8 mouse cellular contexts compared by ENCODE assay signal in genomic region chr11:102285095-102285834, GRCm38 (mm10). TPM values are rescaled to one million over a fixed set of nuclear protein-coding genes. Genes with fewer than 3 reads are reported as not detected.
A peak's percentile ranks its signal among the peaks of the same experiment; 100 is the strongest.
DNase-seq lines count a peak whose midpoint lies in the region; ATAC-seq and TF ChIP-seq lines count a peak whose summit lies in the region.

No protein-coding gene starts in this region.

- peak; percentile 57; the same call in 1 of the 2 replicates for ATAC-seq in heart, embryonic 13.5 days (ENCODE audit: extremely low read depth, insufficient number of reproducible peaks, low FRiP score, low TSS enrichment)
- peak; percentile 75 for ATAC-seq in erythroblast, adult 5-6 weeks (replicated peaks; ENCODE audit: low FRiP score, poor library complexity, severe bottlenecking)
- peak; percentile 76 for ATAC-seq in neural tube, embryonic 13.5 days (ENCODE audit: low read depth)

- no peak for TF ChIP-seq EP300 in ES-Bruce4 (IDR thresholded peaks at IDR 0.05; ENCODE audit: insufficient read depth, low read depth, low read length)

- intact Hi-C loops in heart, postnatal 10 days (cut with DNase I), result no loop called here

- H3K36me3 ChIP-seq in heart, embryonic 13.5 days, result peaks cover 33% of the 10 kb centered on the region
- peaks cover 9% of the 10 kb centered on the region; the same call in 1 of the 2 replicates for H3K36me3 ChIP-seq in ES-Bruce4 (ENCODE audit: control insufficient read depth, insufficient read depth, low read length, poor library complexity, severe bottlenecking)
- H3K36me3 ChIP-seq in limb, embryonic 10.5 days, result peaks cover 37% of the 10 kb centered on the region
- peaks cover 32% of the 10 kb centered on the region for H3K36me3 ChIP-seq in neural tube, embryonic 13.5 days

- peak overlapping the region; percentile 83 for H3K4me3 ChIP-seq in heart, embryonic 13.5 days
- peak overlapping the region; percentile 92 for H3K4me3 ChIP-seq in ES-Bruce4 (ENCODE audit: low read depth, low read length)
- H3K4me3 ChIP-seq in limb, embryonic 10.5 days, result peak overlapping the region; percentile 91
- H3K4me3 ChIP-seq in neural tube, embryonic 13.5 days, result peak overlapping the region; percentile 62

- H3K4me2 ChIP-seq in heart, embryonic 13.5 days, result peak overlapping the region; percentile 77
- peak overlapping the region; percentile 69 for H3K4me2 ChIP-seq in neural tube, embryonic 13.5 days

- H3K4me1 ChIP-seq in heart, embryonic 13.5 days, result peaks cover 13% of the 10 kb centered on the region
- no peaks in the 10 kb centered on the region for H3K4me1 ChIP-seq in ES-Bruce4 (ENCODE audit: control insufficient read depth, insufficient read depth, low read length)
- H3K4me1 ChIP-seq in limb, embryonic 10.5 days, result peaks cover 17% of the 10 kb centered on the region
- H3K4me1 ChIP-seq in neural tube, embryonic 13.5 days (replicated peaks), result peaks cover 20% of the 10 kb centered on the region

- peak overlapping the region; percentile 94 for H3K9ac ChIP-seq in heart, embryonic 13.5 days
- peak overlapping the region; percentile 75 for H3K9ac ChIP-seq in ES-Bruce4 (ENCODE audit: low read depth, poor library complexity, severe bottlenecking)
- peak overlapping the region; percentile 83 for H3K9ac ChIP-seq in neural tube, embryonic 13.5 days

- H3K27ac ChIP-seq in heart, embryonic 13.5 days (replicated peaks), result peak overlapping the region; percentile 80
- H3K27ac ChIP-seq in ES-Bruce4 (ENCODE audit: insufficient read depth, low read length), result peak overlapping the region; percentile 41; the same call in 1 of the 2 replicates
- peak overlapping the region; percentile 87 for H3K27ac ChIP-seq in limb, embryonic 10.5 days
- H3K27ac ChIP-seq in neural tube, embryonic 13.5 days (replicated peaks), result peak overlapping the region; percentile 83

- no peaks in the 10 kb centered on the region for H3K27me3 ChIP-seq in heart, embryonic 13.5 days (replicated peaks)
- H3K27me3 ChIP-seq in ES-Bruce4 (ENCODE audit: control insufficient read depth, insufficient read depth, low read length, poor library complexity, severe bottlenecking), result no peaks in the 10 kb centered on the region
- no peaks in the 10 kb centered on the region for H3K27me3 ChIP-seq in limb, embryonic 10.5 days (ENCODE audit: low read depth, poor library complexity, severe bottlenecking)
- no peaks in the 10 kb centered on the region for H3K27me3 ChIP-seq in neural tube, embryonic 13.5 days

- DNase-seq in heart, postnatal 10 days, result no peak
- no peak for DNase-seq in limb, embryonic 10.5 days (ENCODE audit: low spot score)
- no peak for DNase-seq in layer of hippocampus, postnatal 10 days (ENCODE audit: low spot score in 2 of 2)
- no peak for DNase-seq in cerebellum, adult 9-10 months

- no peak for TF ChIP-seq POLR2A in ES-Bruce4 (IDR thresholded peaks at IDR 0.05; ENCODE audit: insufficient read depth, low read length)

- no peak for TF ChIP-seq CTCF in ES-Bruce4 (IDR thresholded peaks at IDR 0.05; ENCODE audit: low read depth, low read length)

- 4% methylated on average over 31 of the region's 31 CpGs for WGBS in heart, embryonic 13.5 days
- 6% methylated on average over 31 of the region's 31 CpGs for WGBS in limb, embryonic 10.5 days
- 4% methylated on average over 31 of the region's 31 CpGs for WGBS in neural tube, embryonic 13.5 days

- H3K9me3 ChIP-seq in heart, embryonic 13.5 days, result no peaks in the 10 kb centered on the region
- H3K9me3 ChIP-seq in ES-Bruce4 (replicated peaks; ENCODE audit: control insufficient read depth, insufficient read depth, low read length, poor library complexity, severe bottlenecking), result no peaks in the 10 kb centered on the region
- no peaks in the 10 kb centered on the region for H3K9me3 ChIP-seq in limb, embryonic 10.5 days (replicated peaks)
- H3K9me3 ChIP-seq in neural tube, embryonic 13.5 days, result no peaks in the 10 kb centered on the region

RNA-seq across cellular contexts. Expression of gene Tmub2, which starts 0.5 kb away (rescaled TPM):
- 36.8 and 41.2 TPM in 2 replicates for polyA plus RNA-seq in heart, embryonic 13.5 days (2015; fragmentation: Nextera tagmentation; extraction: Ambion mirVana)
- total RNA-seq in heart, postnatal 10 days (2021), result 10 to 100 TPM; 29.0 to 31.1 TPM
- polyA plus RNA-seq in ES-Bruce4 (2011; ENCODE audit: insufficient read depth, insufficient read length, low read depth, missing spikeins), result 19.7 and 20.0 TPM in 2 replicates
- 15.9 and 17.1 TPM in 2 replicates for total RNA-seq in erythroblast, adult 5-6 weeks (2015; ENCODE audit: low replicate concordance)
- total RNA-seq in erythroblast, adult 5-6 weeks (2017; ENCODE audit: low replicate concordance), result 17.0 and 28.0 TPM in 2 replicates
- 37.3 and 44.0 TPM in 2 replicates for polyA plus RNA-seq in limb, embryonic 10.5 days (2016; fragmentation: Nextera tagmentation; extraction: Ambion mirVana)
- polyA plus RNA-seq in neural tube, embryonic 13.5 days (2015; fragmentation: Nextera tagmentation; extraction: Ambion mirVana), result 79.6 and 81.4 TPM in 2 replicates
- 10 to 100 TPM; 55.2 to 60.4 TPM for total RNA-seq in layer of hippocampus, postnatal 10 days (2021)

RNA-seq across cellular contexts. Expression of gene Atxn7l3, which starts 11.2 kb away (rescaled TPM):
- polyA plus RNA-seq in heart, embryonic 13.5 days (2015; fragmentation: Nextera tagmentation; extraction: Ambion mirVana), result 8.5 and 9.2 TPM in 2 replicates
- 10 to 100 TPM; 34.1 to 38.3 TPM for total RNA-seq in heart, postnatal 10 days (2021)
- 44.3 and 50.3 TPM in 2 replicates for polyA plus RNA-seq in ES-Bruce4 (2011; ENCODE audit: insufficient read depth, insufficient read length, low read depth, missing spikeins)
- total RNA-seq in erythroblast, adult 5-6 weeks (2015; ENCODE audit: low replicate concordance), result 6.3 and 10.4 TPM in 2 replicates
- total RNA-seq in erythroblast, adult 5-6 weeks (2017; ENCODE audit: low replicate concordance), result 5.7 and 9.3 TPM in 2 replicates
- 16.6 and 20.1 TPM in 2 replicates for polyA plus RNA-seq in limb, embryonic 10.5 days (2016; fragmentation: Nextera tagmentation; extraction: Ambion mirVana)
- 26.7 and 30.6 TPM in 2 replicates for polyA plus RNA-seq in neural tube, embryonic 13.5 days (2015; fragmentation: Nextera tagmentation; extraction: Ambion mirVana)
- 100 to 1,000 TPM; 146 to 150 TPM for total RNA-seq in layer of hippocampus, postnatal 10 days (2021)

RNA-seq across cellular contexts. Expression of gene Asb16, which starts 16.7 kb away (rescaled TPM):
- 0.09 TPM in 1 of 2 replicates, not detected in the other for polyA plus RNA-seq in heart, embryonic 13.5 days (2015; fragmentation: Nextera tagmentation; extraction: Ambion mirVana)
- total RNA-seq in heart, postnatal 10 days (2021), result under 1 TPM; 0.52 to 0.69 TPM
- polyA plus RNA-seq in ES-Bruce4 (2011; ENCODE audit: insufficient read depth, insufficient read length, low read depth, missing spikeins), result 0.70 and 2.3 TPM in 2 replicates
- not detected in 2 replicates for total RNA-seq in erythroblast, adult 5-6 weeks (2015; ENCODE audit: low replicate concordance)
- not detected in 2 replicates for total RNA-seq in erythroblast, adult 5-6 weeks (2017; ENCODE audit: low replicate concordance)
- 0.06 and 0.08 TPM in 2 replicates for polyA plus RNA-seq in limb, embryonic 10.5 days (2016; fragmentation: Nextera tagmentation; extraction: Ambion mirVana)
- polyA plus RNA-seq in neural tube, embryonic 13.5 days (2015; fragmentation: Nextera tagmentation; extraction: Ambion mirVana), result not detected in 2 replicates
- total RNA-seq in layer of hippocampus, postnatal 10 days (2021), result under 1 TPM; 0.64 to 0.76 TPM

RNA-seq across cellular contexts. Expression of gene Ubtf, which starts 34.3 kb away (rescaled TPM):
- polyA plus RNA-seq in heart, embryonic 13.5 days (2015; fragmentation: Nextera tagmentation; extraction: Ambion mirVana), result 51.1 and 53.1 TPM in 2 replicates
- 10 to 100 TPM; 78.3 to 80.9 TPM for total RNA-seq in heart, postnatal 10 days (2021)
- 81.7 and 82.0 TPM in 2 replicates for polyA plus RNA-seq in ES-Bruce4 (2011; ENCODE audit: insufficient read depth, insufficient read length, low read depth, missing spikeins)
- 19.0 and 22.8 TPM in 2 replicates for total RNA-seq in erythroblast, adult 5-6 weeks (2015; ENCODE audit: low replicate concordance)
- total RNA-seq in erythroblast, adult 5-6 weeks (2017; ENCODE audit: low replicate concordance), result 119 and 258 TPM in 2 replicates
- 102 and 108 TPM in 2 replicates for polyA plus RNA-seq in limb, embryonic 10.5 days (2016; fragmentation: Nextera tagmentation; extraction: Ambion mirVana)
- polyA plus RNA-seq in neural tube, embryonic 13.5 days (2015; fragmentation: Nextera tagmentation; extraction: Ambion mirVana), result 78.2 and 83.9 TPM in 2 replicates
- 100 to 1,000 TPM; 112 to 125 TPM for total RNA-seq in layer of hippocampus, postnatal 10 days (2021)

RNA-seq across cellular contexts. Expression of gene BC030867, which starts 36.6 kb away (rescaled TPM):
- 12.3 and 13.5 TPM in 2 replicates for polyA plus RNA-seq in heart, embryonic 13.5 days (2015; fragmentation: Nextera tagmentation; extraction: Ambion mirVana)
- 1 to 10 TPM; 1.7 to 1.8 TPM for total RNA-seq in heart, postnatal 10 days (2021)
- polyA plus RNA-seq in ES-Bruce4 (2011; ENCODE audit: insufficient read depth, insufficient read length, low read depth, missing spikeins), result 32.5 and 34.0 TPM in 2 replicates
- 3.8 and 5.0 TPM in 2 replicates for total RNA-seq in erythroblast, adult 5-6 weeks (2015; ENCODE audit: low replicate concordance)
- total RNA-seq in erythroblast, adult 5-6 weeks (2017; ENCODE audit: low replicate concordance), result 4.1 and 7.2 TPM in 2 replicates
- 33.4 and 35.7 TPM in 2 replicates for polyA plus RNA-seq in limb, embryonic 10.5 days (2016; fragmentation: Nextera tagmentation; extraction: Ambion mirVana)
- 1.9 and 3.7 TPM in 2 replicates for polyA plus RNA-seq in neural tube, embryonic 13.5 days (2015; fragmentation: Nextera tagmentation; extraction: Ambion mirVana)
- total RNA-seq in layer of hippocampus, postnatal 10 days (2021), result 1 to 10 TPM in 1 of 2 experiments, under 1 TPM in 1; 0.94 to 1.0 TPM
